ENCODE assay signal across 7 mouse cellular contexts in genomic region chr15:93398699-93399540, GRCm38 (mm10). TPM values are rescaled to one million over a fixed set of nuclear protein-coding genes. Genes with fewer than 3 reads are reported as not detected.
DNase-seq lines count a peak whose midpoint lies in the region; ATAC-seq and TF ChIP-seq lines count a peak whose summit lies in the region.

No protein-coding gene starts in this region.

- ATAC-seq in forebrain, embryonic 15.5 days (replicated peaks) = peak; percentile 41
- peak; percentile 64; the same call in 1 of the 2 replicates for ATAC-seq in limb, embryonic 11.5 days (ENCODE audit: insufficient number of reproducible peaks, low FRiP score, low TSS enrichment, low read depth)
- ATAC-seq in midbrain, postnatal 0 days (ENCODE audit: low FRiP score) = no peak; the same call in 1 of the 2 replicates

- H3K27ac ChIP-seq in spleen, adult 2 months (ENCODE audit: insufficient read depth, low read length) = peak overlapping the region; percentile 83
- no peak overlapping the region for H3K27ac ChIP-seq in cerebellum, adult 2 months (ENCODE audit: insufficient read depth, low read length)
- peak overlapping the region; percentile 92 for H3K27ac ChIP-seq in forebrain, embryonic 15.5 days (replicated peaks)
- H3K27ac ChIP-seq in limb, embryonic 11.5 days (replicated peaks; ENCODE audit: low read depth, low read length) = peak overlapping the region; percentile 58; the same call in 1 of the 2 replicates
- peak overlapping the region; percentile 78 for H3K27ac ChIP-seq in midbrain, postnatal 0 days (ENCODE audit: low read depth, low read length)

- TF ChIP-seq POLR2A in spleen, adult 2 months (IDR thresholded peaks at IDR 0.05; ENCODE audit: low read depth, low read length) = no peak
- TF ChIP-seq POLR2A in cerebellum, adult 2 months (IDR thresholded peaks at IDR 0.05; ENCODE audit: borderline replicate concordance, insufficient read depth, low read length) = no peak

- peak overlapping the region; percentile 82 for H3K4me3 ChIP-seq in spleen, adult 2 months (ENCODE audit: extremely low read depth, insufficient read depth, insufficient read length)
- H3K4me3 ChIP-seq in cerebellum, adult 2 months (replicated peaks; ENCODE audit: insufficient read depth, low read depth, low read length) = peak overlapping the region; percentile 56
- H3K4me3 ChIP-seq in forebrain, embryonic 15.5 days = peak overlapping the region; percentile 81
- H3K4me3 ChIP-seq in limb, embryonic 11.5 days (ENCODE audit: low read depth, low read length) = peak overlapping the region; percentile 86
- H3K4me3 ChIP-seq in midbrain, postnatal 0 days (ENCODE audit: low read depth, low read length) = peak overlapping the region; percentile 68

- H3K27me3 ChIP-seq in spleen, adult 2 months (ENCODE audit: control insufficient read depth, insufficient read depth, low read length) = no peaks in the 10 kb centered on the region
- H3K27me3 ChIP-seq in cerebellum, adult 2 months (ENCODE audit: control insufficient read depth, insufficient read depth, low read length) = no peaks in the 10 kb centered on the region
- H3K27me3 ChIP-seq in forebrain, embryonic 15.5 days = no peaks in the 10 kb centered on the region
- no peaks in the 10 kb centered on the region for H3K27me3 ChIP-seq in limb, embryonic 11.5 days (ENCODE audit: control insufficient read depth, insufficient read depth, low read length)
- no peaks in the 10 kb centered on the region for H3K27me3 ChIP-seq in midbrain, postnatal 0 days (ENCODE audit: insufficient read depth, low read length)

- TF ChIP-seq CTCF in spleen, adult 2 months (IDR thresholded peaks at IDR 0.05; ENCODE audit: extremely low read depth, insufficient read depth, insufficient read length, insufficient replicate concordance) = no peak
- no peak for TF ChIP-seq CTCF in cerebellum, adult 2 months (IDR thresholded peaks at IDR 0.05; ENCODE audit: borderline replicate concordance, insufficient read depth, low read depth, low read length)
- TF ChIP-seq CTCF in midbrain, postnatal 0 days (IDR thresholded peaks at IDR 0.05) = no peak

- H3K36me3 ChIP-seq in spleen, adult 2 months (ENCODE audit: control insufficient read depth, insufficient read depth, low read length) = 0 out of 2 replicates have a peak, but pooled peaks cover 3% of the 10 kb centered on the region
- H3K36me3 ChIP-seq in forebrain, embryonic 15.5 days = peaks cover 10% of the 10 kb centered on the region
- H3K36me3 ChIP-seq in limb, embryonic 11.5 days (ENCODE audit: control insufficient read depth, insufficient read depth, low read length) = no peaks in the 10 kb centered on the region; the same call in 1 of the 2 replicates
- no peaks in the 10 kb centered on the region; the same call in 1 of the 2 replicates for H3K36me3 ChIP-seq in midbrain, postnatal 0 days (ENCODE audit: insufficient read depth, low read length)

- H3K4me1 ChIP-seq in spleen, adult 2 months (ENCODE audit: control insufficient read depth, insufficient read depth, insufficient read length) = peaks cover 5% of the 10 kb centered on the region; the same call in 1 of the 2 replicates
- 0 out of 2 replicates have a peak, but pooled peaks cover 4% of the 10 kb centered on the region for H3K4me1 ChIP-seq in cerebellum, adult 2 months (ENCODE audit: control insufficient read depth, insufficient read depth, low read length)
- peaks cover 43% of the 10 kb centered on the region for H3K4me1 ChIP-seq in forebrain, embryonic 15.5 days
- H3K4me1 ChIP-seq in limb, embryonic 11.5 days (ENCODE audit: control insufficient read depth, insufficient read depth, low read length) = peaks cover 8% of the 10 kb centered on the region; the same call in 1 of the 2 replicates
- H3K4me1 ChIP-seq in midbrain, postnatal 0 days (ENCODE audit: insufficient read depth, low read length) = peaks cover 9% of the 10 kb centered on the region; the same call in 1 of the 2 replicates

- WGBS in spleen, adult 2 months = 15% methylated on average over 36 of the region's 36 CpGs
- WGBS in cerebellum, adult 2 months = 4% methylated on average over 36 of the region's 36 CpGs
- WGBS in forebrain, embryonic 15.5 days = 2% methylated on average over 36 of the region's 36 CpGs
- 1% methylated on average over 36 of the region's 36 CpGs for WGBS in limb, embryonic 11.5 days
- 1% methylated on average over 36 of the region's 36 CpGs for WGBS in midbrain, postnatal 0 days

- DNase-seq in spleen, adult 2 months (ENCODE audit: low read depth in 1 of 2, low spot score in 2 of 2) = no peak
- DNase-seq in spleen, adult 12 weeks (ENCODE audit: low spot score) = no peak
- DNase-seq in cerebellum, adult 2 months = peak in 1 of 2 experiments; percentile 15
- peak; percentile 36 for DNase-seq in limb, embryonic 11.5 days (ENCODE audit: low spot score)
- peak; percentile 4 for DNase-seq in midbrain, postnatal 0 days (ENCODE audit: low spot score)
- no peak for DNase-seq in ovary, adult 18-20 months (ENCODE audit: low spot score)

- H3K9ac ChIP-seq in forebrain, embryonic 15.5 days (replicated peaks) = peak overlapping the region; percentile 92
- H3K9ac ChIP-seq in limb, embryonic 11.5 days (ENCODE audit: low read length) = peak overlapping the region; percentile 84
- peak overlapping the region; percentile 83 for H3K9ac ChIP-seq in midbrain, postnatal 0 days (replicated peaks; ENCODE audit: low read length, poor library complexity, severe bottlenecking)

- H3K9me3 ChIP-seq in forebrain, embryonic 15.5 days = no peaks in the 10 kb centered on the region
- no peaks in the 10 kb centered on the region for H3K9me3 ChIP-seq in limb, embryonic 11.5 days (ENCODE audit: control insufficient read depth, low read length)
- H3K9me3 ChIP-seq in midbrain, postnatal 0 days (ENCODE audit: low read length) = no peaks in the 10 kb centered on the region

- peak overlapping the region; percentile 79 for H3K4me2 ChIP-seq in forebrain, embryonic 15.5 days (replicated peaks)
- H3K4me2 ChIP-seq in limb, embryonic 11.5 days (ENCODE audit: low read depth, severe bottlenecking) = peak overlapping the region; percentile 73
- H3K4me2 ChIP-seq in midbrain, postnatal 0 days (ENCODE audit: low read depth, low read length, poor library complexity, severe bottlenecking) = peak overlapping the region; percentile 74

RNA-seq across cellular contexts. Expression of gene Pphln1, which starts 0.8 kb away (rescaled TPM):
- polyA plus RNA-seq in spleen, adult 2 months (2012; rRNA removed) = 5.4 and 6.4 TPM in 2 replicates
- 27.2 and 28.1 TPM in 2 replicates for polyA plus RNA-seq in cerebellum, adult 2 months (2012; rRNA removed)
- 49.5 and 50.3 TPM in 2 replicates for polyA plus RNA-seq in forebrain, embryonic 15.5 days (2015; fragmentation: Nextera tagmentation; extraction: Ambion mirVana)
- 63.2 and 66.6 TPM in 2 replicates for polyA plus RNA-seq in limb, embryonic 11.5 days (2014; fragmentation: Nextera tagmentation; extraction: Ambion mirVana)
- 19.7 and 33.1 TPM in 2 replicates for total RNA-seq in midbrain, postnatal 0 days (2014; rRNA removed)
- 31.3 and 35.2 TPM in 2 replicates for polyA plus RNA-seq in midbrain, postnatal 0 days (2015; fragmentation: Nextera tagmentation; extraction: Ambion mirVana)

RNA-seq across cellular contexts. Expression of gene Zcrb1, which starts 0.8 kb away (rescaled TPM):
- polyA plus RNA-seq in spleen, adult 2 months (2012; rRNA removed) = 9.8 and 11.9 TPM in 2 replicates
- polyA plus RNA-seq in cerebellum, adult 2 months (2012; rRNA removed) = 137 and 157 TPM in 2 replicates
- polyA plus RNA-seq in forebrain, embryonic 15.5 days (2015; fragmentation: Nextera tagmentation; extraction: Ambion mirVana) = 153 and 157 TPM in 2 replicates
- polyA plus RNA-seq in limb, embryonic 11.5 days (2014; fragmentation: Nextera tagmentation; extraction: Ambion mirVana) = 158 and 166 TPM in 2 replicates
- total RNA-seq in midbrain, postnatal 0 days (2014; rRNA removed) = 39.0 and 55.1 TPM in 2 replicates
- 161 and 165 TPM in 2 replicates for polyA plus RNA-seq in midbrain, postnatal 0 days (2015; fragmentation: Nextera tagmentation; extraction: Ambion mirVana)

Comparison
In these comparisons a context has a peak if more than half of its experiments do, and no peak if none do; other contexts are left out.
1. DNase-seq: peak in limb, embryonic 11.5 days (single experiment) and midbrain, postnatal 0 days (single experiment); none in spleen, adult 2 months (0 of 2), spleen, adult 12 weeks (single experiment) and ovary, adult 18-20 months (single experiment).
2. RNA of gene Zcrb1, which starts 0.8 kb away (polyA plus RNA-seq): 158 to 166 TPM in limb, embryonic 11.5 days, 161 to 165 TPM in midbrain, postnatal 0 days, 137 to 157 TPM in cerebellum, adult 2 months and 153 to 157 TPM in forebrain, embryonic 15.5 days; 9.8 to 11.9 TPM in spleen, adult 2 months; every median in the first group is over 10 times any median in the second.
3. Peak in every context shown above with its lines, with median percentiles within 50 percentile points of each other: H3K4me3 ChIP-seq, H3K4me2 ChIP-seq and H3K9ac ChIP-seq.